Mouse (Mus musculus): ENCODE results near the gene Rbm43.

DNA sequence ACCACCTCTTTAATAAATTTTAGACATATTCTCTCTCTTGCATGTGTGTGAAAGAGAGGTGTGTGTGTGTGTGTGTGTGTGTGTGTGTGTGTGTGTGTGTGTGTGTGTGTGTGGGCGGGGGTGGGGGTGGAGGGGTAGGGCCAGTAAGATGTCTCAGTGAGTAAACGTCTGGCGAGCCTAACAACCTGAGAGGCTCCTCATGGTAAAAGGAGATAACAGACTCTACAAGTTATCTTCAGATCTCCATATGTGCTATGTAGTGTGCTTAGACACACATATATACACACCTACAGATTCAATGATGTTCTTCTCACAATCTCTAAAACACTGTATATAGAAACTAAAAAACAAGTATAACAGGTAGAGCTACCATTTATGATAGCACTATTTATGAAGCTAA lies 3.8 kb upstream of the Rbm43 start:
- TF ChIP-seq CTCF (IDR thresholded peaks at IDR 0.05; ENCODE audit: low read depth, low read length) (no peak), POLR2A (IDR thresholded peaks at IDR 0.05; ENCODE audit: borderline replicate concordance, low read depth, low read length) (no peak)

Measured in bone marrow macrophage, adult 2 months (primary cell).